Mouse (Mus musculus) midbrain, postnatal 0 days (tissue): ENCODE results near the gene Eed. TPM values are rescaled to one million over a fixed set of nuclear protein-coding genes. Genes with fewer than 3 reads are reported as not detected.

ENCODE experiments used
- ATAC-seq: fragments of 200-750 bp; cut with Nextera tagmentation; 2 replicates; pipeline ENCODE4 v1.8.0; 2017; ENCODE audit warnings: moderate number of reproducible peaks, mild to moderate bottlenecking, moderate TSS enrichment, moderate library complexity; ENCODE audit not compliant: low FRiP score
- DNase-seq: peaks from one replicate; pipeline ENCODE4 v3.0.0-alpha.2; 2015; ENCODE audit warnings: low spot score
- H3K27ac ChIP-seq: fragments of 300-500 bp; sonication (generic); 2 replicates; pipeline ENCODE4 v1.5.1; 2014; ENCODE audit warnings: low read depth, mild to moderate bottlenecking, low read length, mixed read lengths
- H3K27me3 ChIP-seq: fragments of 300-500 bp; sonication (generic); 2 replicates; pipeline ENCODE4 v1.6.1; 2014; ENCODE audit warnings: low read length, control low read depth, mixed read lengths; ENCODE audit not compliant: insufficient read depth
- H3K36me3 ChIP-seq: fragments of 300-500 bp; sonication (generic); 2 replicates; pipeline ENCODE4 v1.6.1; 2014; ENCODE audit warnings: low read length, control low read depth, mixed read lengths; ENCODE audit not compliant: insufficient read depth
- H3K4me1 ChIP-seq: fragments of 300-500 bp; sonication (generic); 2 replicates; pipeline ENCODE4 v1.6.1; 2014; ENCODE audit warnings: mild to moderate bottlenecking, control low read depth, antibody characterized with exemption, low read length, mixed read lengths; ENCODE audit not compliant: insufficient read depth
- H3K4me2 ChIP-seq: fragments of 300-500 bp; sonication (generic); 2 replicates; pipeline ENCODE4 v1.6.1; 2014; ENCODE audit warnings: low read depth, mild to moderate bottlenecking, low read length, mixed read lengths; ENCODE audit not compliant: poor library complexity, severe bottlenecking
- H3K4me3 ChIP-seq: fragments of 300-500 bp; sonication (generic); 2 replicates; pipeline ENCODE4 v1.5.1; 2014; ENCODE audit warnings: low read depth, mild to moderate bottlenecking, low read length, moderate library complexity
- H3K9ac ChIP-seq: fragments of 300-500 bp; sonication (generic); replicated peaks from 2 replicates; pipeline ENCODE4 v1.6.1; 2014; ENCODE audit warnings: mild to moderate bottlenecking, low read length, moderate library complexity, mixed read lengths; ENCODE audit not compliant: poor library complexity, severe bottlenecking
- H3K9me3 ChIP-seq: fragments of 300-500 bp; sonication (generic); 2 replicates; pipeline ENCODE4 v1.6.1; 2016; ENCODE audit warnings: low read length, control low read depth
- CTCF ChIP-seq: IDR thresholded peaks from 2 replicates; pipeline ENCODE4 v1.5.1; 2016; ENCODE audit warnings: antibody characterized with exemption, mild to moderate bottlenecking
- WGBS: fragments of 180-500 bp; shearing (Covaris S2); extraction: QIAGEN DNeasy Blood & Tissue Kit; methylation state at CpG from one replicate; pipeline ENCODE4 v1.1.7; 2014; 5-methylcytosine and 5-hydroxymethylcytosine counted together
- polyA plus RNA-seq: library from polyadenylated mRNA; unstranded; fragments of >200 nt; fragmentation: Nextera tagmentation; extraction: Ambion mirVana; gene quantifications from 2 replicates; pipeline ENCODE4 v1.2.1, GENCODE M21; 2015
- total RNA-seq: library from RNA; depleted of rRNA; stranded (reverse); fragments of >200 nt; gene quantifications from 2 replicates; pipeline ENCODE4 v1.2.3, GENCODE M21; 2014

Gene Eed
- total and polyA plus RNA-seq, 2 experiments from 2014 or later: 18.0 to 29.5 TPM

DNA sequence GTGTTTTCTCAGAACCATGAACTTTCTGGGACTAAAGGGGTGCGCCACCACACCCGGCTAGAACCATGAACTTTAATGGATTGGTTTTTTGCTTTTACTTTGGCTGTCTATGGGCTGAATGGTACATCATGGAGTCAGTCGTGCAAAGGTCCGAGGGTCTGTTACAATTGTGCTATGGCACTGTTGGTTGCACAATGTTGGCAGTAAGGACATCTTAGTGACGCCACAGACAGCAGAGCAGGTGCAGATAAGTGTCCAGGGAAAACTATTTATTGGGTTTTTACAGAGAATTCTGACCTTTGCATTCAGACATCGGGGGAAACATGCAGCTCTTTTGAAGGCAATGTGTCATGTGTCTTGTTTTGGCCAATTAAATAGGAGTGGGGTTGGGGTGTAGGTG lies 39.5 kb upstream of the Eed start:
- Histone ChIP-seq H3K4me1 (no peaks in the 10 kb centered on the region), H3K9me3 (no peaks in the 10 kb centered on the region), H3K9ac (no peak overlapping the region), H3K4me3 (no peak overlapping the region), H3K36me3 (no peaks in the 10 kb centered on the region), H3K27ac (no peak overlapping the region), H3K27me3 (no peaks in the 10 kb centered on the region), H3K4me2 (no peak overlapping the region)
- WGBS: 93% methylated on average over 6 of the region's 6 CpGs
- DNase-seq (no peak), ATAC-seq (no peak)
- no peak for TF ChIP-seq CTCF

DNA sequence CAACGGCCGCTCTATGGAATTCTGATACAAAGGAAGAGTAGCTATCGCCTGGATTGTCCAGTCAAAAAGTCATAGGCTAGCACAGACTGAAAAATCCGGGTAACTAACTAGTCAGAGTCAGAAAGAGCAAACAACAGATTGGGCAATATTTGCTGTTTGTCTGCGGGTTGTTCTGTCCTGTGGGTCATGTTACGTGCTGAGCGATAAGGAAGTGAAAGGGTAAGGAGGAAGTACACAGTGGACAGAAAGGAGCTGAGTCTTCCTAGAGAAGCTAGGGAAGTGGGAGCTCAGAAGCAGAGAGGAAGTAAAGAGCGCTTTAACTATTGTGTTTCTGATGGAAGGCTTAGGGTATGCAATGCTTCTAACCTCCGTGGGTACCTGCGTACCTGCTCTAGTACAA lies 38.8 kb upstream of the Eed start:
- Histone ChIP-seq H3K4me1 (no peaks in the 10 kb centered on the region), H3K9ac (no peak overlapping the region), H3K4me3 (no peak overlapping the region), H3K27me3 (no peaks in the 10 kb centered on the region), H3K4me2 (no peak overlapping the region), H3K9me3 (no peaks in the 10 kb centered on the region), H3K36me3 (no peaks in the 10 kb centered on the region), H3K27ac (no peak overlapping the region)
- ATAC-seq: no peak
- 84% methylated on average over 10 of the region's 10 CpGs for WGBS
- no peak for DNase-seq
- no peak for TF ChIP-seq CTCF

DNA sequence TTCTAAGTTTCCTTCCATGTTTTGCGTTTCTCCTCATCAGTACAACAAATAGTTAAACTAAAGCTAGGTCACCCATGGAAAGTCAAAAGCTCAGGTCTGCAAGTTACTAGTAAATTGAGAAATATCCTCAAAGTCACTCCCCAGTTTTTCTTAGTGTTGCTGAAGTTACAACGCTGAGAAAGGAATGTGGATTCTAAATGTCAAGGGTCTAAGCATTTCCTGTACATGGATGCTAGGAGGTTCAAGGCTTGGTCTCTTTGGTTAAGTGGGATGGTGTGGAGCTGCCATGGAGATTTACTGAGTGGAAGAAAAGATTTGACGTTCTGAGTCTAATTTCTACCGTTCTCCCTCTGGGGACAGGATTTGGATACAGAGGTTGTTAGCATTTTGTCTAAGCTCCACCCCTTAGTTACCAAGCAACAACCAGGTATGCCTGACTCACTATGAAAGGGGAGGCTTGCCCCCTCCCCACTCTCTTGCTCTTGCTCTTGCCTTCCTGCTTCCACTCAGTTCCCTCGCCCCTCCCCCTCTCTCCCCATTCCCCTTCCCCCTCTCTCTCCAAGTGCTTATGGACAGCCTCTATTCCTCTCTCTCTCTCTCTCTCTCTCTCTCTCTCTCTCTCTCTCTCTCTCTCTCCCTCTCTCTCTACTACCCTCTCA lies 36.3 kb upstream of the Eed start:
- no peak overlapping the region for H3K4me2 ChIP-seq
- no peaks in the 10 kb centered on the region for H3K4me1 ChIP-seq
- TF ChIP-seq CTCF: no peak
- no peaks in the 10 kb centered on the region for H3K36me3 ChIP-seq
- ATAC-seq: no peak
- DNase-seq: no peak
- H3K4me3 ChIP-seq: no peak overlapping the region
- H3K9me3 ChIP-seq: no peaks in the 10 kb centered on the region
- no peaks in the 10 kb centered on the region for H3K27me3 ChIP-seq
- H3K27ac ChIP-seq: no peak overlapping the region
- WGBS: 20% methylated on average over 5 of the region's 5 CpGs
- H3K9ac ChIP-seq: no peak overlapping the region

DNA sequence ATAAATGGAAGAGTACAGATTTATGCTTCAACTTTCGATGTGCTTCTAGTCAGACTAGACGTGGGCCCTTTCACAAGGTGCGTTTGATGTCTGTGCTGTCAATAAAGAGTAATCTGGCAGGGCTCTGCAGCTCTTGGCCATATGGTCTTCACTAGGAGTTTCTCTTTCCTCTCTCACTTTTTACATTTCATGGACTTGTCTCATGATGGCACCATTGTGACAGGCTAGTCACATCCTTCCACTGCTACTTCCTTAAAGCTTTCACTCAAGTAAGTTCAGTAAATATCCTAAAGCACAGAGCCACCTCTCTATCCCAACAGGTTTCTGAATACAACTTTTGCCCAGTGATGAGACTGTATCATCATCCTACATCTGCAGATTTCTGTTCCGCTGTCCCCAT lies 35.7 kb upstream of the Eed start:
- no peaks in the 10 kb centered on the region for H3K9me3 ChIP-seq
- no peaks in the 10 kb centered on the region for H3K36me3 ChIP-seq
- no peaks in the 10 kb centered on the region for H3K4me1 ChIP-seq
- WGBS: 67% methylated on average over 4 of the region's 4 CpGs
- DNase-seq (peak; percentile 47), ATAC-seq (no peak)
- H3K4me2 ChIP-seq: no peak overlapping the region
- no peak overlapping the region for H3K27ac ChIP-seq
- no peak overlapping the region for H3K4me3 ChIP-seq
- H3K27me3 ChIP-seq: no peaks in the 10 kb centered on the region
- no peak overlapping the region for H3K9ac ChIP-seq
- peak; percentile 61 for TF ChIP-seq CTCF

DNA sequence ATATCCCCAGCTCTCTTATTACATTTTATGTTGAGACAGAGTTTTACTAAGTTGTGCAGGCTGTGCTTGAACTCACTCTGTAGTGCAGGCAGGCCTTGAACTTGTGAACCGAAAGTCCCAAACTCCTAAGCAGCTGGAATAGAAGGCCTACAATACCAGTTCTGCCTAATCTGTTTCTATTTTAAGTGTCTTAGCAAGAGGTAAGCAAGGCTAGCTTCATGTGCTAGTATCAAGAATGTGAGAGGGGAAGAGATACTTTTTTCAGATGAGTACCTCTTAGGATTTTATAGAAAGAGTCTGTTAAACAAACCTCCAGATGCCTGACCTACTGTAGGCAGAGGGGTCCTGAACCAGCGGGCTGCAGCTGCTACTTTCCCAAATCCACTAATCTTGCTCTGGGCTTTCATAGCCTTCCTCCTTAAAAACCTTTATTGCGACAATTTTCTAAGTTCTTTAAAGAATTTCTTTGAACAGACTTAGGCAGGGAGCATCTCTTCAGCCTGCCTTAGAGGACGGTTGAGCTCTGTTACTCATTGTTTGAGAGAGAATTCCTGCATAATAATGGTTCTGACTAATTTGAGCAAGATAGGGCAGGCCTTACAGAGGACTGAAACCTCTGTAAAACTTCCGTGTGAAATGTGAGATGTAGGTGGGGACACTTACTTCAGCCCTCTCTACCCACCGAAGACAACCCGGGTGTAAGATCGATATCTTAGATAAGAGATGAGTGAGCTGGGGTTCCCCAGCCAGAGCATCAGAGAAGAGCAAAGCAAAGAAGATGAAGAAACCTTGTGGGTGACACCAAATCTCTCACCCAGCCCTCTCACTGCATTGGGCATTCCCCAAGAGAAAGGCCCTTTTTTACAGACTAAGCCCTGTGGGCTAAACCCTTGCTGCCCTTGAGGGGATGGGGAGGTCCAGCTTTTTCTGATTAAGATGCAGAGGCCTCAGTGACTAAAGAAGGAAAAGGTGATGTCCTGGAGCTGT lies 26.2 kb upstream of the Eed start:
- 50% methylated on average over 8 of the region's 8 CpGs for WGBS
- H3K4me3 ChIP-seq: no peak overlapping the region
- no peak for TF ChIP-seq CTCF
- H3K36me3 ChIP-seq: no peaks in the 10 kb centered on the region
- DNase-seq (no peak), ATAC-seq (no peak)
- no peaks in the 10 kb centered on the region for H3K9me3 ChIP-seq
- no peak overlapping the region for H3K27ac ChIP-seq
- no peaks in the 10 kb centered on the region for H3K27me3 ChIP-seq
- H3K4me1 ChIP-seq: no peaks in the 10 kb centered on the region
- no peak overlapping the region for H3K9ac ChIP-seq
- no peak overlapping the region for H3K4me2 ChIP-seq

DNA sequence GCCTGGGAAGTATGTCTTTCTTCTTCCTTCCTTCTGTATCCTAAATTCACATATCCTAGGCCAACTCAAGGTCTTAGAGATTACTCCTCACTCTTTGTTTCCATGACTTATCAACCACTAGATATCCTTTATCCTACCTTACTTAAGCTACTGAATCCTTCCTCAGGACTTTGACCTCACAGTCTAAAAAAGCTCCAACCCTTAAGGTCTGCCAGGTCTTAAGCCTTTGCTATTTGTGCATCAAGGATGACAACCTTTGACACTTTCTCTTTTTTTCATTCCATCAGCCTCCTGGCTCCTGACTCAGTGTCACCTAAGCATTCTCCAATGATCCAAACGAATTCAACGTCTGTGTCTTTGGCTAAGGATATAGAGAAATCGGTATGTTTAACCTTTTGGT lies 24.0 kb upstream of the Eed start:
- Histone ChIP-seq H3K4me1 (no peaks in the 10 kb centered on the region), H3K27ac (no peak overlapping the region), H3K27me3 (no peaks in the 10 kb centered on the region), H3K9me3 (no peaks in the 10 kb centered on the region), H3K4me2 (no peak overlapping the region), H3K9ac (no peak overlapping the region), H3K36me3 (no peaks in the 10 kb centered on the region), H3K4me3 (no peak overlapping the region)
- DNase-seq (no peak), ATAC-seq (no peak)
- WGBS: 94% methylated on average over 3 of the region's 3 CpGs
- no peak for TF ChIP-seq CTCF
